Mouse (Mus musculus) T-cell, adult 66 days (primary cell): ENCODE data around the gene Med16. TPM values are rescaled to one million over a fixed set of nuclear protein-coding genes. Genes with fewer than 3 reads are reported as not detected.

ENCODE experiments used
- total RNA-seq, 2 experiments: library from RNA; stranded (reverse); gene quantifications; 3 replicates in 1 of 2; 4 replicates in 1 of 2; pipeline ENCODE4 v1.2.4; 2023

Med16 gene
- total RNA-seq, result 10 to 100 TPM; 62.1 to 71.7 TPM

GRCm38 (mm10) chr10:79908167-79909091 is at the start of gene Med16:
Gene Med16 (minus strand): TSS chr10:79908923.

GRCm38 (mm10) chr10:79926491-79927323 is 18.0 kb upstream of the Med16 start, which contains the start of gene Arid3a:
Gene Arid3a (plus strand): TSS chr10:79927043.

GRCm38 (mm10) chr10:79920958-79921535 is 12.3 kb upstream of the Med16 start, which contains the start of gene R3hdm4:
Gene R3hdm4 (minus strand): TSS chr10:79921208.

DNA sequence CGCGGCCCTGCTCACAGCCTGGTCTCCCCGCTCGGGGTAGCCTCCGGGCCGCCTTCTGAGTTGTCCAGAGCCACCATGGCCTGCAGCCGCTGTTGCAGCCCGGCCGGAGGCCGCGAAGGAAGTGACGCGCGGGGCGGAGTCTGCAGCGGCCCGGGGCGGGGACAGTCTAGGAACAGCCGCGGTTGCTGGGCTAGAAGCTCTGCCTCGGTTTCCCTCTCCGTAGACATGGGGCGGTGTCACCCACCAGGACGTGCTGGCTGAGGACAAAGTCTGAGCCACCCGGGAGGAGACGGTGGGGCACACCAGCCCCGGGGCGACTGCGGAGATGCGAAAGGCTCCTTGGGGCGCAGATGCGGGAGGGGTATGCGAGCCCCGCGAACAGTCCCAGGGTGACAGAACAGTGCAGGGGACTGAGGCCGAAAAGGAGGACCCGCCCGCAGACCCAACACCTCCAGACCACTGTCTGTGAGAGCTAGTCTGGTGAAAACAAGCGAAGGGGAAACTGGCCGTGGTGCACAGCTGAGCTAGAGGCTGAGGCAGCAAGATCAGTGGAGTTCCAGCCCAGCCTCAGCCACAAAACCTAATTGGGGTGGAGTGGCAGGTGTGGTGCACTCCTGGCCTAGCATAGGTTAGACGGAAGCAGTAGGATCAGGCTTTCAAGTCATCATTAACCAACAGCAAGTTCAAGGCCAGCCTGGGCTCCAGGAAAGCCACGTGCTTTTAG is 8.2 kb upstream of the Med16 start, which contains the start of gene Kiss1r:
Gene Kiss1r (plus strand): TSS at position 164 of the 724 bp plus-strand sequence.

DNA sequence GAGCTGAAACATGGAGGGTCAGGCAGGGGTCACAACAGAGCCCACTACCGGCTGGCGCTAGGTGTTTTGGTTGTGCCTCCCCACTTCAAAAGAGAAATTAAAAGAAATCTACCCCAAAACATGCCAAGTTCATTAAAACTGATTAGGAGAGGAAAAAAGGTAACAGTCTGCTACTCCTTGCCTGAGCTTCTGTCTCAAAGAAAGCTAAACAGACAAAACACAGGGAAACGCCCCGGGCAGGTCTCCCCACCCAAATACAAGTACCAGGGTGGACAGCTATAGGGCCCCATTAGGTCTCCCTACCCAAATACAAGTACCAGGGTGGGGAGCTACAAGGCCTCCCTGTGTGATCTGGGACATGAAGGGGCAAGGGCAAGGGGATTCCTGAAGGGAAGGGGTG is 1.8 kb upstream of the Med16 start, which contains the start of gene Gm26602:
Gene Gm26602 (plus strand): TSS at position 301 of the 400 bp plus-strand sequence.

GRCm38 (mm10) chr10:79890670-79891069 is 18.1 kb downstream of the Med16 start, which contains the start of gene Cfd:
Gene Cfd (plus strand): TSS chr10:79890853.

DNA sequence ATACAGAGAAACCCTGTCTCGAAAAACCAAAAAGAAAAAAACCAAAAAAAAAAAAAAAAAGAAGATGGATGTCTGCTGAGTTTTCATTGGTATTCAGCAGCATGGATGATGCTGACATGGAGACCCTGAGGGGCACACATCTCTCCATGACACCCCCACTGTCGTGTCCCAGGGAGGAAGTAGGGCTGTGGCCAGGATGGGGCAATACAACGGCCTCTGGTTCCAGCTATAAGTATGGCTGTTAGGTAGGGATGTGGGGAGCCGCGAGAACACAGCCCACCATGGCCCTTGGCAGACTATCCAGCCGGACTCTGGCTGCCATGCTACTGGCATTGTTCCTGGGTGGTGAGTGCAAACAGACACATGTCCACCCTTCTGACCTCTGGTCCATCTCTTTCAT is 22.7 kb downstream of the Med16 start, which contains the start of gene Elane:
Gene Elane (plus strand): TSS at position 194 of the 400 bp plus-strand sequence.

DNA sequence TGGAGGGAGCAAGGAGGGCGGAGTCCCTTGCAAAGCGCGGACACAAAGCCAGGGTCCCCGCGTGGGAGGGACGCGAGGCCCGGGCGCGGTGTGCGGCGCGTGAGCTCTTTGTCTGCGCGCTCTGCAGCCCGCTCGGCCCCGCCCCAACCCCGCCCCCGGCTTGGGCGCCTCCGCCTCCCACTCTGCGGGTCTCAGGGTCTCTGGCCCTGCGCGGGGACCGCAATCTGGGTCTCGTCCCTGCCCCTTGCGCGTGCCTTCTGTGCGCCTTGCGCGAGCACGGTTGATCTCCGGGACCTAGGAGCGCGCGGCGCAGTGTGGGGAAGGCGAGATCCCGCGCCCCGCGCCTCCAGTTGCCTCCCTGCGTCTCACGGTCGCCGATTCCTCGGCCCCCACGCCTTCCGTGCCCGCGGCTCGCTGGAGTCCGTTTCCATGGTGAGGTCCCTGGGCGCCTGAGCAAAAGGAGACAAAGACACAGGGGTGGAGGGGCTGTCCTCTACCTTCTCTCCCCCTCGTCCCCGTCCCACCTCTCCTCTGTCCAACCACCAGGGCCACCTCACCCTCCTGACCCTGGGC is 34.3 kb downstream of the Med16 start, which contains the start of the genes Prtn3 and Plppr3:
Gene Prtn3 (plus strand): TSS at position 187 of the 573 bp plus-strand sequence.
Gene Plppr3 (minus strand): TSS at position 345 of the 573 bp plus-strand sequence.

GRCm38 (mm10) chr10:79853860-79854795 is 54.6 kb downstream of the Med16 start, which contains the start of gene Ptbp1:
Gene Ptbp1 (plus strand): TSS chr10:79854427.

Other genes with a start within 250 kb of the Med16 start
- gene Madcam1, start 244.4 kb downstream of the Med16 start, total RNA-seq, result not detected
- 10 to 100 TPM; 23.9 to 26.9 TPM for gene Tpgs1, start 239.6 kb downstream of the Med16 start, total RNA-seq
- gene Cdc34, start 226.7 kb downstream of the Med16 start, total RNA-seq, result 10 to 100 TPM; 78.2 to 86.5 TPM
- 10 to 100 TPM; 16.9 to 17.0 TPM for gene Gzmm, start 219.9 kb downstream of the Med16 start, total RNA-seq
- gene Bsg, start 204.4 kb downstream of the Med16 start, total RNA-seq, result 100 to 1,000 TPM; 103 to 115 TPM
- gene Hcn2, start 192.3 kb downstream of the Med16 start, total RNA-seq, result under 1 TPM; 0.18 to 0.23 TPM
- 10 to 100 TPM; 59.1 to 62.3 TPM for gene Polrmt, start 162.3 kb downstream of the Med16 start, total RNA-seq
- gene Fgf22, start 153.8 kb downstream of the Med16 start, total RNA-seq, result not detected
- 10 to 100 TPM; 63.3 to 64.6 TPM for gene Rnf126, start 142.0 kb downstream of the Med16 start, total RNA-seq
- 1 to 10 TPM in 1 of 2 experiments, under 1 TPM in 1; 0.56 to 1.4 TPM for gene Fstl3, start 131.7 kb downstream of the Med16 start, total RNA-seq
- not detected for gene Prss57, start 118.0 kb downstream of the Med16 start, total RNA-seq
- 1 to 10 TPM; 3.0 to 4.1 TPM for gene Palm, start 115.4 kb downstream of the Med16 start, total RNA-seq
- gene Misp, start 87.9 kb downstream of the Med16 start, total RNA-seq, result not detected
- gene Ptbp1, start 54.5 kb downstream of the Med16 start, total RNA-seq, result 100 to 1,000 TPM; 649 to 687 TPM
- gene Prtn3, start 34.4 kb downstream of the Med16 start, total RNA-seq, result not detected
- not detected for gene Plppr3, start 34.3 kb downstream of the Med16 start, total RNA-seq
- under 1 TPM in 1 of 2 experiments, not detected in 1; 0.58 TPM for gene Elane, start 22.7 kb downstream of the Med16 start, total RNA-seq
- gene Cfd, start 18.1 kb downstream of the Med16 start, total RNA-seq, result not detected
- not detected for gene Gm26602, start 1.9 kb upstream of the Med16 start, total RNA-seq
- 1 to 10 TPM in 1 of 2 experiments, under 1 TPM in 1; 0.98 to 1.2 TPM for gene Kiss1r, start 8.0 kb upstream of the Med16 start, total RNA-seq
- 100 to 1,000 TPM in 1 of 2 experiments, 10 to 100 TPM in 1; 99.7 to 103 TPM for gene R3hdm4, start 12.3 kb upstream of the Med16 start, total RNA-seq
- gene Arid3a, start 18.1 kb upstream of the Med16 start, total RNA-seq, result 10 to 100 TPM in 1 of 2 experiments, 1 to 10 TPM in 1; 9.3 to 12.5 TPM
- 10 to 100 TPM; 54.5 to 63.1 TPM for gene Wdr18, start 51.2 kb upstream of the Med16 start, total RNA-seq
- gene Grin3b, start 61.8 kb upstream of the Med16 start, total RNA-seq, result under 1 TPM in 1 of 2 experiments, not detected in 1; 0.89 TPM
- 100 to 1,000 TPM; 152 to 155 TPM for gene Tmem259, start 75.4 kb upstream of the Med16 start, total RNA-seq
- gene Cnn2, start 79.7 kb upstream of the Med16 start, total RNA-seq, result 100 to 1,000 TPM; 509 to 532 TPM
- gene Abca7, start 87.6 kb upstream of the Med16 start, total RNA-seq, result 10 to 100 TPM; 75.4 to 82.6 TPM
- 100 to 1,000 TPM; 853 to 885 TPM for gene Arhgap45, start 107.7 kb upstream of the Med16 start, total RNA-seq
- gene Polr2e, start 130.9 kb upstream of the Med16 start, total RNA-seq, result 10 to 100 TPM; 71.1 to 85.2 TPM
- 100 to 1,000 TPM; 155 to 180 TPM for gene Gpx4, start 138.2 kb upstream of the Med16 start, total RNA-seq
- gene Sbno2, start 196.6 kb upstream of the Med16 start, total RNA-seq, result 10 to 100 TPM; 97.7 to 98.5 TPM
- gene Stk11, start 206.9 kb upstream of the Med16 start, total RNA-seq, result 100 to 1,000 TPM; 136 to 156 TPM
- gene Atp5d, start 229.7 kb upstream of the Med16 start, total RNA-seq, result 100 to 1,000 TPM; 157 to 178 TPM
- 10 to 100 TPM; 28.2 to 29.0 TPM for gene Cbarp, start 231.9 kb upstream of the Med16 start, total RNA-seq
- gene Midn, start 239.3 kb upstream of the Med16 start, total RNA-seq, result 100 to 1,000 TPM; 102 to 113 TPM